Mouse (Mus musculus) cerebellum, adult 8-10 months (tissue): Measurements from ENCODE around the gene Tmem211.
A peak's percentile ranks its signal among the peaks of the same experiment; 100 is the strongest.

Source experiments
- DNase-seq: peaks from one replicate; pipeline ENCODE4 v3.0.0; 2022

The Tmem211 gene

GRCm38 (mm10) chr5:113226632-113227102 is at the start of gene Tmem211:
Tmem211 (plus strand) TSS chr5:113226909.
- peak; percentile 76 for DNase-seq

- DNase-seq, result no peak
Measured at GRCm38 (mm10) chr5:113179451-113179842, 47.3 kb upstream of the Tmem211 start.

- peak; percentile 73 for DNase-seq
Measured at GRCm38 (mm10) chr5:113179843-113180682, 46.6 kb upstream of the Tmem211 start.

GRCm38 (mm10) chr5:113180755-113181154 is 46.0 kb upstream of the Tmem211 start:
- DNase-seq, result no peak

GRCm38 (mm10) chr5:113181441-113181840 is 45.3 kb upstream of the Tmem211 start:
- no peak for DNase-seq

- DNase-seq, result no peak
Measured at GRCm38 (mm10) chr5:113190558-113190957, 36.2 kb upstream of the Tmem211 start.

- DNase-seq, result no peak
Measured at GRCm38 (mm10) chr5:113191901-113192300, 34.8 kb upstream of the Tmem211 start.

GRCm38 (mm10) chr5:113193762-113194161 is 32.9 kb upstream of the Tmem211 start:
- no peak for DNase-seq

- DNase-seq, result no peak
Measured at GRCm38 (mm10) chr5:113195451-113195850, 31.3 kb upstream of the Tmem211 start.

GRCm38 (mm10) chr5:113195907-113196306 is 30.8 kb upstream of the Tmem211 start:
- DNase-seq, result no peak

GRCm38 (mm10) chr5:113196916-113197794 is 29.6 kb upstream of the Tmem211 start:
- no peak for DNase-seq

GRCm38 (mm10) chr5:113199126-113199771 is 27.5 kb upstream of the Tmem211 start:
- DNase-seq, result no peak

GRCm38 (mm10) chr5:113199772-113200134 is 27.0 kb upstream of the Tmem211 start:
- DNase-seq, result no peak

GRCm38 (mm10) chr5:113204193-113204592 is 22.5 kb upstream of the Tmem211 start:
- DNase-seq, result no peak

- DNase-seq, result no peak
Measured at GRCm38 (mm10) chr5:113206670-113207352, 19.9 kb upstream of the Tmem211 start.

GRCm38 (mm10) chr5:113208048-113208447 is 18.7 kb upstream of the Tmem211 start:
- no peak for DNase-seq

- DNase-seq, result peak; percentile 24
Measured at GRCm38 (mm10) chr5:113208622-113209400, 17.9 kb upstream of the Tmem211 start.

GRCm38 (mm10) chr5:113209401-113209750 is 17.3 kb upstream of the Tmem211 start:
- DNase-seq, result no peak

GRCm38 (mm10) chr5:113209898-113210297 is 16.8 kb upstream of the Tmem211 start:
- DNase-seq, result no peak

GRCm38 (mm10) chr5:113210314-113210713 is 16.4 kb upstream of the Tmem211 start:
- DNase-seq, result no peak

GRCm38 (mm10) chr5:113212156-113212835 is 14.4 kb upstream of the Tmem211 start:
- DNase-seq, result no peak
